Mouse (Mus musculus) megakaryocyte, embryonic 14.5 days (primary cell): Measurements from ENCODE around the gene Uqcrc2.

Source experiments
- FLI1 ChIP-seq: IDR thresholded peaks from 2 replicates; pipeline ENCODE4 v1.6.1; 2012; ENCODE audit warnings: low read length, inconsistent platforms, mixed read lengths
- GATA1 ChIP-seq: IDR thresholded peaks from 3 replicates; pipeline ENCODE4 v1.6.1; 2012; ENCODE audit warnings: mixed read lengths, low read length, inconsistent platforms, borderline replicate concordance

- TF ChIP-seq GATA1 (no peak), FLI1 (no peak)
These were observed 845 bp downstream of the Uqcrc2 start for GRCm38 (mm10) chr7:120635821-120636220.
